Mouse (Mus musculus) MEL (cell line): ENCODE measurements around the gene Rit1. TPM values are rescaled to one million over a fixed set of nuclear protein-coding genes. Genes with fewer than 3 reads are reported as not detected.
A peak's percentile ranks its signal among the peaks of the same experiment; 100 is the strongest.

Experiments used
- DNase-seq: peaks from one replicate; pipeline ENCODE4 v3.0.0; 2011; ENCODE audit warnings: low read depth, low spot score
- H3K27ac ChIP-seq: 2 replicates; pipeline ENCODE4 v1.5.1; 2012; ENCODE audit warnings: low read depth, mild to moderate bottlenecking, control low read depth, low read length, moderate library complexity; ENCODE audit not compliant: control insufficient read depth
- H3K27me3 ChIP-seq, 2 experiments: fragments of 150-350 bp in 1 of 2; sonication (generic) in 1 of 2; 2 replicates each; pipeline ENCODE4 v1.6.1; 2012; ENCODE audit warnings: low read length in 2 of 2, mild to moderate bottlenecking in 2 of 2, improper control_type of control experiment in 1 of 2, moderate library complexity in 1 of 2; ENCODE audit not compliant: insufficient read depth in 2 of 2, control insufficient read depth in 1 of 2
- H3K36me3 ChIP-seq, 2 experiments: 2 replicates each; pipeline ENCODE4 v1.6.1; 2012 to 2014; ENCODE audit warnings: low read length in 2 of 2, improper control_type of control experiment in 1 of 2, inconsistent platforms in 1 of 2, mild to moderate bottlenecking in 1 of 2; ENCODE audit not compliant: insufficient read depth in 2 of 2, control insufficient read depth in 1 of 2
- H3K4me1 ChIP-seq, 2 experiments: fragments of 150-350 bp in 1 of 2; sonication (generic) in 1 of 2; 2 replicates each; pipeline ENCODE4 v1.6.1; 2012; ENCODE audit warnings: low read length in 2 of 2, improper control_type of control experiment in 1 of 2, mild to moderate bottlenecking in 1 of 2; ENCODE audit not compliant: insufficient read depth in 2 of 2, control insufficient read depth in 1 of 2
- H3K4me3 ChIP-seq, 2 experiments: fragments of 150-350 bp in 1 of 2; sonication (generic) in 1 of 2; 2 replicates each; pipeline ENCODE4 v1.5.1; 2012; ENCODE audit warnings: low read depth in 2 of 2, low read length in 2 of 2, mild to moderate bottlenecking in 2 of 2, moderate library complexity in 2 of 2, control low read depth in 1 of 2, improper control_type of control experiment in 1 of 2; ENCODE audit not compliant: control insufficient read depth in 1 of 2, insufficient read depth in 1 of 2
- H3K79me2 ChIP-seq: 2 replicates; pipeline ENCODE4 v1.6.1; 2012; ENCODE audit warnings: mild to moderate bottlenecking, low read length, moderate library complexity; ENCODE audit not compliant: control insufficient read depth, poor library complexity, insufficient read depth
- H3K9ac ChIP-seq: 2 replicates; pipeline ENCODE4 v1.6.1; 2012; ENCODE audit warnings: low read depth, mild to moderate bottlenecking, control low read depth, low read length, moderate library complexity; ENCODE audit not compliant: control insufficient read depth, poor library complexity, severe bottlenecking
- H3K9me3 ChIP-seq: fragments of 150-350 bp; sonication (generic); replicated peaks from 2 replicates; pipeline ENCODE4 v1.6.1; 2012; ENCODE audit warnings: mild to moderate bottlenecking, low read length, improper control_type of control experiment, moderate library complexity; ENCODE audit not compliant: insufficient read depth
- BHLHE40 ChIP-seq: IDR thresholded peaks from 2 replicates; pipeline ENCODE4 v1.6.1; 2012; ENCODE audit warnings: low read depth, mild to moderate bottlenecking, inconsistent platforms, low read length, improper control_type of control experiment, borderline replicate concordance
- CHD2 ChIP-seq: IDR thresholded peaks from 2 replicates; pipeline ENCODE4 v1.6.1; 2011; ENCODE audit warnings: low read length, improper control_type of control experiment
- CTCF ChIP-seq, 3 experiments: IDR thresholded peaks in 2 of 3; conservative IDR thresholded peaks in 1 of 3; 2 replicates each; pipeline ENCODE4 v1.5.1; 2011 to 2012; ENCODE audit warnings: low read length in 3 of 3, low read depth in 2 of 3, mild to moderate bottlenecking in 2 of 3, improper control_type of control experiment in 1 of 3, inconsistent platforms in 1 of 3, mixed read lengths in 1 of 3, moderate library complexity in 1 of 3; ENCODE audit not compliant: control insufficient read depth in 1 of 3, insufficient read depth in 1 of 3, poor library complexity in 1 of 3, severe bottlenecking in 1 of 3
- E2F4 ChIP-seq: IDR thresholded peaks from 2 replicates; pipeline ENCODE4 v1.6.1; 2011; ENCODE audit warnings: low read depth, low read length, improper control_type of control experiment, borderline replicate concordance
- ELF1 ChIP-seq: IDR thresholded peaks from 2 replicates; pipeline ENCODE4 v1.6.1; 2014; ENCODE audit warnings: low read depth, mild to moderate bottlenecking, inconsistent platforms, low read length, improper control_type of control experiment, moderate library complexity
- EP300 ChIP-seq, 2 experiments: IDR thresholded peaks; 2 replicates each; pipeline ENCODE4 v1.6.1; 2011; ENCODE audit warnings: improper control_type of control experiment in 2 of 2, low read length in 2 of 2, low read depth in 1 of 2, mild to moderate bottlenecking in 1 of 2
- GABPA ChIP-seq: IDR thresholded peaks from 2 replicates; pipeline ENCODE4 v1.6.1; 2012; ENCODE audit warnings: low read depth, mild to moderate bottlenecking, inconsistent platforms, low read length, improper control_type of control experiment, moderate library complexity
- JUND ChIP-seq: IDR thresholded peaks from 2 replicates; pipeline ENCODE4 v1.6.1; 2011; ENCODE audit warnings: low read depth, mild to moderate bottlenecking, improper control_type of control experiment, low read length
- KAT2A ChIP-seq: conservative IDR thresholded peaks from 2 replicates; pipeline ENCODE4 v1.6.1; 2012; ENCODE audit warnings: low read depth, low read length, improper control_type of control experiment, inconsistent platforms
- MAFK ChIP-seq: IDR thresholded peaks from 2 replicates; pipeline ENCODE4 v1.6.1; 2011; ENCODE audit warnings: low read depth, mild to moderate bottlenecking, low read length, improper control_type of control experiment, borderline replicate concordance
- MAX ChIP-seq: IDR thresholded peaks from 2 replicates; pipeline ENCODE4 v1.6.1; 2011; ENCODE audit warnings: low read length, improper control_type of control experiment
- MAZ ChIP-seq: IDR thresholded peaks from 2 replicates; pipeline ENCODE4 v1.6.1; 2012; ENCODE audit warnings: low read depth, mild to moderate bottlenecking, inconsistent platforms, low read length, improper control_type of control experiment
- MEF2A ChIP-seq: IDR thresholded peaks from 2 replicates; pipeline ENCODE4 v1.6.1; 2014; ENCODE audit warnings: low read depth, mild to moderate bottlenecking, inconsistent platforms, low read length, improper control_type of control experiment; ENCODE audit not compliant: poor library complexity, insufficient replicate concordance, severe bottlenecking; ENCODE audit errors: extremely low read depth
- MXI1 ChIP-seq: IDR thresholded peaks from 2 replicates; pipeline ENCODE4 v1.6.1; 2011; ENCODE audit warnings: mild to moderate bottlenecking, low read depth, low read length, improper control_type of control experiment
- MYC ChIP-seq: IDR thresholded peaks from 2 replicates; pipeline ENCODE4 v1.6.1; 2011; ENCODE audit warnings: low read depth, mild to moderate bottlenecking, low read length, improper control_type of control experiment, moderate library complexity
- NRF1 ChIP-seq: IDR thresholded peaks from 2 replicates; pipeline ENCODE4 v1.6.1; 2014; ENCODE audit warnings: low read depth, mild to moderate bottlenecking, inconsistent platforms, low read length, improper control_type of control experiment, moderate library complexity; ENCODE audit not compliant: poor library complexity, insufficient read depth, severe bottlenecking
- POLR2A ChIP-seq, 2 experiments: IDR thresholded peaks; 2 replicates each; pipeline ENCODE4 v1.6.1; 2011 to 2012; ENCODE audit warnings: low read length in 2 of 2, mild to moderate bottlenecking in 2 of 2, control low read depth in 1 of 2, improper control_type of control experiment in 1 of 2, low read depth in 1 of 2, moderate library complexity in 1 of 2; ENCODE audit not compliant: control insufficient read depth in 1 of 2, insufficient read depth in 1 of 2, poor library complexity in 1 of 2
- POLR2AphosphoS2 ChIP-seq: IDR thresholded peaks from 2 replicates; pipeline ENCODE4 v1.6.1; 2011; ENCODE audit warnings: low read length, improper control_type of control experiment
- POLR2AphosphoS5 ChIP-seq: IDR thresholded peaks from 2 replicates; pipeline ENCODE4 v1.6.1; 2012; ENCODE audit warnings: low read depth, borderline replicate concordance, mild to moderate bottlenecking, inconsistent platforms, low read length, moderate library complexity, mixed read lengths
- RAD21 ChIP-seq: IDR thresholded peaks from 2 replicates; pipeline ENCODE4 v1.6.1; 2011; ENCODE audit warnings: mild to moderate bottlenecking, low read depth, low read length, improper control_type of control experiment
- RCOR1 ChIP-seq: IDR thresholded peaks from 2 replicates; pipeline ENCODE4 v1.6.1; 2012; ENCODE audit warnings: low read depth, mild to moderate bottlenecking, inconsistent platforms, low read length, improper control_type of control experiment
- SIN3A ChIP-seq: IDR thresholded peaks from 2 replicates; pipeline ENCODE4 v1.6.1; 2012; ENCODE audit warnings: low read length, improper control_type of control experiment, inconsistent platforms
- SMC3 ChIP-seq: IDR thresholded peaks from 2 replicates; pipeline ENCODE4 v1.6.1; 2011; ENCODE audit warnings: low read depth, low read length, improper control_type of control experiment
- TBP ChIP-seq: IDR thresholded peaks from 2 replicates; pipeline ENCODE4 v1.8.0; 2011; ENCODE audit warnings: low read depth, low read length, improper control_type of control experiment
- TCF12 ChIP-seq: IDR thresholded peaks from 2 replicates; pipeline ENCODE4 v1.6.1; 2014; ENCODE audit warnings: low read depth, mild to moderate bottlenecking, inconsistent platforms, low read length, improper control_type of control experiment, moderate library complexity
- UBTF ChIP-seq: IDR thresholded peaks from 2 replicates; pipeline ENCODE4 v1.6.1; 2012; ENCODE audit warnings: low read depth, mild to moderate bottlenecking, inconsistent platforms, low read length, improper control_type of control experiment, moderate library complexity, borderline replicate concordance; ENCODE audit not compliant: insufficient read depth
- USF1 ChIP-seq: IDR thresholded peaks from 2 replicates; pipeline ENCODE4 v1.6.1; 2014; ENCODE audit warnings: low read depth, mild to moderate bottlenecking, inconsistent platforms, low read length, improper control_type of control experiment, moderate library complexity
- USF2 ChIP-seq, 2 experiments: IDR thresholded peaks; 2 replicates each; pipeline ENCODE4 v1.6.1; 2011 to 2012; ENCODE audit warnings: improper control_type of control experiment in 2 of 2, low read length in 2 of 2, borderline replicate concordance in 1 of 2, inconsistent platforms in 1 of 2, low read depth in 1 of 2, mild to moderate bottlenecking in 1 of 2; ENCODE audit not compliant: insufficient read depth in 1 of 2
- ZC3H11A ChIP-seq: IDR thresholded peaks from 2 replicates; pipeline ENCODE4 v1.6.1; 2012; ENCODE audit warnings: low read depth, mild to moderate bottlenecking, inconsistent platforms, low read length, improper control_type of control experiment
- ZMIZ1 ChIP-seq: IDR thresholded peaks from 2 replicates; pipeline ENCODE4 v1.6.1; 2012; ENCODE audit warnings: low read depth, mild to moderate bottlenecking, inconsistent platforms, low read length, improper control_type of control experiment, moderate library complexity
- polyA plus RNA-seq, 2 experiments: library from polyadenylated mRNA; stranded (reverse) in 1 of 2; unstranded in 1 of 2; fragments of >175 nt in 1 of 2; fragments of >200 nt in 1 of 2; gene quantifications; 2 replicates each; pipeline versions ENCODE4 v1.2.1 to v1.2.4; 2012; ENCODE audit warnings: low replicate concordance in 2 of 2, low read depth in 1 of 2; ENCODE audit not compliant: insufficient read length in 2 of 2, insufficient read depth in 1 of 2, missing spikeins in 1 of 2
- total RNA-seq: library from RNA; depleted of rRNA; stranded (reverse); fragments of 300-350 nt; gene quantifications from 2 replicates; pipeline ENCODE4 v1.2.3, GENCODE M21; 2012

Rit1 gene
- total and polyA plus RNA-seq, 3 experiments, result 28.7 to 34.1 TPM; not detected in 1

DNA sequence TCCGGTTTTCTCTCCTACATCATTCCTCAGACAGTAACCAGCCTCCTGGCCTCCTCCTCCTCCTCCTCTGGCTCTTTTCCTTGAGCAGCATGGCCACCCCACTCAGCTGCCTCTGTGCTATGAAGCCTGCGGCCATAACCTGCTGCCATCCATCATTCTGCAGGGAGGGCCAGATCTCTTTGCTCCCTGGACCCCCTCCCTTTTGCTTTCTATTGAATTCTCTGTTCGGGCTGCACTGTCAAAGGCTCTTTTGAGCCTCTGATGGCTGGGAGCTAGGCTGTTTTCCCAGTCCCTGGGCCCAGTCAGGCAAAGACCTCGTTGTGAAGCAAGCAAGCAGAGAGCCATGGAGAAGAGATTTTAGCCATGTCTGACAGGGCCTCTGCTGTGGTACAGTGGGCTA, 39.6 kb downstream of the Rit1 start:
- H3K79me2 ChIP-seq, result no peaks in the 10 kb centered on the region
- DNase-seq, result no peak
- no peaks in the 10 kb centered on the region for H3K27me3 ChIP-seq
- TF ChIP-seq RAD21, result no peak
- no peak for TF ChIP-seq ELF1
- no peak for TF ChIP-seq GABPA
- TF ChIP-seq CHD2, result no peak
- TF ChIP-seq TCF12, result no peak
- TF ChIP-seq SMC3, result no peak
- no peak for TF ChIP-seq RCOR1
- TF ChIP-seq TBP, result no peak
- TF ChIP-seq POLR2AphosphoS5, result no peak
- TF ChIP-seq MAX, result no peak
- TF ChIP-seq CTCF (IDR thresholded peaks at IDR 0.05 in 2 of 3, conservative IDR thresholded peaks at IDR 0.05 in 1 of 3; ENCODE audit: control insufficient read depth in 1 of 3, insufficient read depth in 1 of 3, low read depth in 2 of 3, low read length in 3 of 3, poor library complexity in 1 of 3, severe bottlenecking in 1 of 3), result no peak
- no peak overlapping the region for H3K27ac ChIP-seq
- H3K9ac ChIP-seq, result no peak overlapping the region
- H3K9me3 ChIP-seq, result no peaks in the 10 kb centered on the region
- H3K4me3 ChIP-seq, result no peak overlapping the region
- peaks cover 0 to 13% of the 10 kb centered on the region in 2 experiments; a peak in 2 of 4 replicates for H3K36me3 ChIP-seq
- peaks cover 8 to 14% of the 10 kb centered on the region in 2 experiments; a peak in 3 of 4 replicates for H3K4me1 ChIP-seq

DNA sequence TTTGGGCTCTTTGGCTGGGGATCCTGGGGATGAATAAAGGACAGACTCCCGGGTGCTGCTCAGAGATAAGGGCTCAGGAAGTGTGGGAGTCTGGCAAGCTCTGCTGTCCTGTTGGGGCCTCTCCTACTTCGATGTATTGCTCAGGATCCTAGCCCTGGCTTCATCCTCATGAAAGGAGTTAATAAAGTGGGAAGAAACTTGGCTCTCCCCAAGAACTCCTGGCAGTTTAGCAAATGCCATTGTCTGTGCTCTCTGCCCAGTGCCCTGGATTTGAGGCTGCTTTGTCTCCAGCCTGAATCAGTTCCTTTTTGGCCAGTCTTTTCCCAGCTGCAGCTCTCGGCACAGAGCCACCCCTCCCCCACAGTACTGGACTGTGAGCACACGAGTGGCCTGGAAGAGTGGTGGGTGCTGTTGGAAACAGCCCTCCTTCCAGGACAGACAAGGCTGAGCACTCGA, 41.4 kb downstream of the Rit1 start:
- peak overlapping the region; percentile 31 for H3K27ac ChIP-seq
- H3K36me3 ChIP-seq, result peaks cover 0 to 13% of the 10 kb centered on the region in 2 experiments; a peak in 2 of 4 replicates
- H3K9ac ChIP-seq, result peak overlapping the region; percentile 43
- peak; percentile 87 for TF ChIP-seq TBP
- TF ChIP-seq ZMIZ1, result no peak
- TF ChIP-seq POLR2AphosphoS2, result no peak
- TF ChIP-seq MYC, result no peak
- 0 out of 2 replicates have a peak, but pooled peaks have one; percentile 41 for TF ChIP-seq UBTF
- no peak for TF ChIP-seq USF2 (IDR thresholded peaks at IDR 0.05; ENCODE audit: borderline replicate concordance in 1 of 2, insufficient read depth in 1 of 2, low read depth in 1 of 2, low read length in 2 of 2)
- no peak for TF ChIP-seq MAFK
- TF ChIP-seq BHLHE40, result no peak
- no peak for TF ChIP-seq MXI1
- TF ChIP-seq EP300 (IDR thresholded peaks at IDR 0.05; ENCODE audit: low read depth in 1 of 2, low read length in 2 of 2), result peak; percentile 72 to 76
- TF ChIP-seq POLR2A (IDR thresholded peaks at IDR 0.05; ENCODE audit: control insufficient read depth in 1 of 2, insufficient read depth in 1 of 2, low read depth in 1 of 2, low read length in 2 of 2, poor library complexity in 1 of 2), result no peak
- TF ChIP-seq RCOR1, result peak; percentile 70; the same call in 1 of the 2 replicates
- no peak for TF ChIP-seq MEF2A
- no peak for TF ChIP-seq JUND
- no peak for TF ChIP-seq KAT2A
- TF ChIP-seq GABPA, result no peak
- no peak for TF ChIP-seq CTCF (IDR thresholded peaks at IDR 0.05 in 2 of 3, conservative IDR thresholded peaks at IDR 0.05 in 1 of 3; ENCODE audit: control insufficient read depth in 1 of 3, insufficient read depth in 1 of 3, low read depth in 2 of 3, low read length in 3 of 3, poor library complexity in 1 of 3, severe bottlenecking in 1 of 3)
- no peak for TF ChIP-seq MAZ
- no peak for TF ChIP-seq RAD21
- TF ChIP-seq SIN3A, result 0 out of 2 replicates have a peak, but pooled peaks have one; percentile 31
- TF ChIP-seq TCF12, result peak; percentile 69
- no peak for TF ChIP-seq USF1
- TF ChIP-seq ZC3H11A, result no peak
- TF ChIP-seq NRF1, result no peak
- no peak for TF ChIP-seq E2F4

More for the DNA sequence above, 41.4 kb downstream of the Rit1 start:
- peak; percentile 71 for DNase-seq
- Histone ChIP-seq H3K9me3 (no peaks in the 10 kb centered on the region), H3K4me1 (peaks cover 8 to 14% of the 10 kb centered on the region in 2 experiments; a peak in 3 of 4 replicates), H3K4me3 (peak overlapping the region; percentile 17 to 31; a peak in 3 of 4 replicates), H3K79me2 (no peaks in the 10 kb centered on the region), H3K27me3 (no peaks in the 10 kb centered on the region)
